Mouse (Mus musculus) adipose tissue, adult 10 weeks (tissue): Measurements from ENCODE around the gene 1700084M14Rik. TPM values are rescaled to one million over a fixed set of nuclear protein-coding genes. Genes with fewer than 3 reads are reported as not detected.

Source experiments
- polyA plus RNA-seq: library from polyadenylated mRNA; stranded (reverse); fragments of 350-450 nt; fragmentation: Illumina TruSeq; extraction: RNeasy Lipid Tissue Mini Kit (QIAGEN cat#74804); gene quantifications from one replicate; pipeline ENCODE4 v1.2.3, GENCODE M21; 2014; ENCODE audit warnings: low read depth, low replicate concordance

Gene 1700084M14Rik
- 2.4 TPM for polyA plus RNA-seq

DNA sequence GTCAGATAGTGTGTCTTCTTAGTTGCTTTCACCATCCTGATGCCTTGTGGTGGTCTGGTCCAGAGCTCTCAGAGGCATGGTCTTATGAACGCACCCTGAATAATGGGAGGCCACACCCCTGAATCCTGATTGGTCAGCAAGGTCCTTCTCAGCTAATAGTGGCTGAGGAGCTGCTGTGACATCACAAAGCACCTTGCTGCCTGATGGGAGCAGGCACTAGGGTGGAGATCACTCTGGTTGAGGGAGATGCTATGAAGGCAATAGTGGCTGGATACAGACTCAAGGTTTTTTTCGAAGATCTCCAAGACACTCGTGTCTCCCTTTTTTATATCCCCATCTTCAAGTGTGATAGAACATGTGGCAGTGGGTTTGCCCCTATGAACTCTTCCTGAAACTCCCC is at the start of gene 1700084M14Rik:
Gene 1700084M14Rik (minus strand): TSS at position 101 of the 400 bp plus-strand sequence.

Other genes starting within 250 kb of the 1700084M14Rik start
- not detected for gene Mageb2, start 244.2 kb downstream of the 1700084M14Rik start, polyA plus RNA-seq
- gene Gm5072, start 183.4 kb downstream of the 1700084M14Rik start, polyA plus RNA-seq: not detected
- not detected for gene Gm8914, start 95.8 kb downstream of the 1700084M14Rik start, polyA plus RNA-seq
- gene Gm14781, start 56.3 kb upstream of the 1700084M14Rik start, polyA plus RNA-seq: not detected
- gene Mageb5, start 207.1 kb upstream of the 1700084M14Rik start, polyA plus RNA-seq: 0.25 TPM